Mouse (Mus musculus) CH12.LX (cell line): ENCODE measurements around the gene Zdhhc1. TPM values are rescaled to one million over a fixed set of nuclear protein-coding genes. Genes with fewer than 3 reads are reported as not detected.

ENCODE experiments used
- DNase-seq: peaks from one replicate; pipeline ENCODE4 v3.0.0-alpha.2; 2013; ENCODE audit errors: extremely low read depth
- H3K27ac ChIP-seq: 2 replicates; pipeline ENCODE4 v1.5.1; 2012; ENCODE audit warnings: low read depth, mild to moderate bottlenecking, control low read depth, moderate library complexity; ENCODE audit not compliant: insufficient read depth
- H3K27me3 ChIP-seq: replicated peaks from 2 replicates; pipeline ENCODE3; 2012; ENCODE audit warnings: inconsistent platforms
- H3K36me3 ChIP-seq, 2 experiments: replicated peaks in 1 of 2; 2 replicates each; pipeline versions ENCODE3 to v1.6.1; 2012; ENCODE audit warnings: inconsistent platforms in 1 of 2, low read length in 1 of 2, mild to moderate bottlenecking in 1 of 2, mixed read lengths in 1 of 2, moderate library complexity in 1 of 2; ENCODE audit not compliant: control insufficient read depth in 1 of 2, insufficient read depth in 1 of 2
- H3K4me1 ChIP-seq, 2 experiments: 2 replicates each; pipeline ENCODE4 v1.6.1; 2012; ENCODE audit warnings: inconsistent platforms in 1 of 2, moderate library complexity in 1 of 2; ENCODE audit not compliant: insufficient read depth in 2 of 2, control insufficient read depth in 1 of 2
- H3K4me2 ChIP-seq: 2 replicates; pipeline ENCODE4 v1.6.1; 2012; ENCODE audit warnings: low read depth, mild to moderate bottlenecking, control low read depth; ENCODE audit not compliant: poor library complexity, insufficient read depth, severe bottlenecking
- H3K4me3 ChIP-seq, 3 experiments: fragments of 150-350 bp in 1 of 3; sonication (generic) in 1 of 3; replicated peaks in 1 of 3; 2 replicates each; pipeline versions ENCODE3 to v1.5.1; 2011 to 2012; ENCODE audit warnings: low read depth in 2 of 3, low read length in 2 of 3, mild to moderate bottlenecking in 2 of 3, moderate library complexity in 2 of 3, control low read depth in 1 of 3, improper control_type of control experiment in 1 of 3, inconsistent platforms in 1 of 3, mixed read lengths in 1 of 3; ENCODE audit not compliant: poor library complexity in 1 of 3
- H3K79me2 ChIP-seq: replicated peaks from 2 replicates; pipeline ENCODE4 v1.6.1; 2012; ENCODE audit warnings: mild to moderate bottlenecking, moderate library complexity; ENCODE audit not compliant: control insufficient read depth, poor library complexity, insufficient read depth, severe bottlenecking; ENCODE audit errors: extremely low read depth
- H3K9ac ChIP-seq: 2 replicates; pipeline ENCODE4 v1.6.1; 2012; ENCODE audit warnings: low read depth, mild to moderate bottlenecking, control low read depth, moderate library complexity; ENCODE audit not compliant: insufficient read depth
- H3K9me3 ChIP-seq: replicated peaks from 2 replicates; pipeline ENCODE3; 2012; ENCODE audit warnings: low read length, inconsistent platforms, mixed read lengths
- BHLHE40 ChIP-seq: IDR thresholded peaks from 2 replicates; pipeline ENCODE4 v1.6.1; 2011; ENCODE audit warnings: mild to moderate bottlenecking, low read depth, low read length, improper control_type of control experiment
- CHD2 ChIP-seq: IDR thresholded peaks from 2 replicates; pipeline ENCODE4 v1.6.1; 2011; ENCODE audit warnings: low read length, improper control_type of control experiment
- E2F4 ChIP-seq: IDR thresholded peaks from 2 replicates; pipeline ENCODE4 v1.6.1; 2011; ENCODE audit warnings: low read depth, low read length, improper control_type of control experiment; ENCODE audit not compliant: insufficient replicate concordance
- ELF1 ChIP-seq: IDR thresholded peaks from 2 replicates; pipeline ENCODE4 v1.6.1; 2014; ENCODE audit warnings: low read depth, mild to moderate bottlenecking, inconsistent platforms, low read length, improper control_type of control experiment
- ETS1 ChIP-seq: conservative IDR thresholded peaks from 2 replicates; pipeline ENCODE4 v1.6.1; 2012; ENCODE audit warnings: low read depth, mild to moderate bottlenecking, inconsistent platforms, low read length, improper control_type of control experiment, moderate library complexity
- GABPA ChIP-seq: IDR thresholded peaks from 2 replicates; pipeline ENCODE4 v1.6.1; 2012; ENCODE audit warnings: low read depth, low read length, improper control_type of control experiment, inconsistent platforms; ENCODE audit not compliant: insufficient replicate concordance
- JUN ChIP-seq: IDR thresholded peaks from 2 replicates; pipeline ENCODE4 v1.6.1; 2011; ENCODE audit warnings: low read depth, mild to moderate bottlenecking, low read length, improper control_type of control experiment, moderate library complexity; ENCODE audit not compliant: insufficient read depth
- JUND ChIP-seq: conservative IDR thresholded peaks from 2 replicates; pipeline ENCODE4 v1.6.1; 2011; ENCODE audit warnings: low read depth, low read length, improper control_type of control experiment
- KAT2A ChIP-seq: IDR thresholded peaks from 2 replicates; pipeline ENCODE4 v1.6.1; 2012; ENCODE audit warnings: low read length, improper control_type of control experiment, inconsistent platforms; ENCODE audit not compliant: insufficient replicate concordance
- MAX ChIP-seq: IDR thresholded peaks from 2 replicates; pipeline ENCODE4 v1.6.1; 2011; ENCODE audit warnings: low read length, improper control_type of control experiment
- MEF2A ChIP-seq: IDR thresholded peaks from 2 replicates; pipeline ENCODE4 v1.6.1; 2014; ENCODE audit warnings: low read depth, mild to moderate bottlenecking, inconsistent platforms, low read length, improper control_type of control experiment, borderline replicate concordance
- MXI1 ChIP-seq: IDR thresholded peaks from 2 replicates; pipeline ENCODE4 v1.6.1; 2011; ENCODE audit warnings: mild to moderate bottlenecking, low read depth, low read length, improper control_type of control experiment
- MYC ChIP-seq: IDR thresholded peaks from 2 replicates; pipeline ENCODE4 v1.6.1; 2011; ENCODE audit warnings: low read depth, mild to moderate bottlenecking, improper control_type of control experiment, low read length
- NELFE ChIP-seq: IDR thresholded peaks from 2 replicates; pipeline ENCODE4 v1.6.1; 2011; ENCODE audit warnings: low read depth, low read length, improper control_type of control experiment
- PAX5 ChIP-seq: IDR thresholded peaks from 2 replicates; pipeline ENCODE4 v1.6.1; 2012; ENCODE audit warnings: low read length, inconsistent platforms, mixed read lengths
- POLR2AphosphoS2 ChIP-seq: IDR thresholded peaks from 2 replicates; pipeline ENCODE4 v1.6.1; 2011; ENCODE audit warnings: low read depth, low read length, improper control_type of control experiment
- RAD21 ChIP-seq: IDR thresholded peaks from 2 replicates; pipeline ENCODE4 v1.6.1; 2011; ENCODE audit warnings: low read depth, mild to moderate bottlenecking, low read length, improper control_type of control experiment, moderate library complexity
- TCF12 ChIP-seq: IDR thresholded peaks from 2 replicates; pipeline ENCODE4 v1.6.1; 2014; ENCODE audit warnings: low read depth, mild to moderate bottlenecking, inconsistent platforms, low read length, improper control_type of control experiment
- UBTF ChIP-seq: IDR thresholded peaks from 2 replicates; pipeline ENCODE4 v1.6.1; 2012; ENCODE audit warnings: low read depth, mild to moderate bottlenecking, inconsistent platforms, low read length, improper control_type of control experiment, moderate library complexity
- ZC3H11A ChIP-seq: IDR thresholded peaks from 2 replicates; pipeline ENCODE4 v1.6.1; 2012; ENCODE audit warnings: low read depth, mild to moderate bottlenecking, inconsistent platforms, low read length, improper control_type of control experiment
- ZMIZ1 ChIP-seq: IDR thresholded peaks from 2 replicates; pipeline ENCODE4 v1.6.1; 2012; ENCODE audit warnings: low read depth, mild to moderate bottlenecking, inconsistent platforms, low read length, improper control_type of control experiment
- dilution Hi-C: fragments of 300-500 bp; cut with MboI; formaldehyde crosslinking; loops from 2 replicates; pipeline ENCODE4 v1.14.3; 2020; ENCODE audit warnings: low sequenced_read_pairs; ENCODE audit not compliant: extremely low pct_unique_long_range_greater_than_20kb, extremely low pct_ligation_motif_present
- in situ Hi-C: fragments of 300-500 bp; cut with MboI; formaldehyde crosslinking; loops from 3 replicates; pipeline ENCODE4 v1.14.3; 2019; ENCODE audit warnings: low sequenced_read_pairs, low pct_ligation_motif_present, low pct_unique_long_range_greater_than_20kb, mixed read lengths
- polyA plus RNA-seq: library from polyadenylated mRNA; unstranded; fragments of >175 nt; gene quantifications from 2 replicates; pipeline ENCODE4 v1.2.1, GENCODE M21; 2012; ENCODE audit warnings: low read depth; ENCODE audit not compliant: insufficient read length
- total RNA-seq, 2 experiments: library from RNA; depleted of rRNA; stranded (reverse); fragments of 300-350 nt in 1 of 2; fragments of >200 nt in 1 of 2; gene quantifications; 2 replicates each; pipeline ENCODE4 v1.2.3; 2012 to 2014

The Zdhhc1 gene
- total and polyA plus RNA-seq, 3 experiments: 1.6 to 3.6 (median 2.6) TPM

DNA sequence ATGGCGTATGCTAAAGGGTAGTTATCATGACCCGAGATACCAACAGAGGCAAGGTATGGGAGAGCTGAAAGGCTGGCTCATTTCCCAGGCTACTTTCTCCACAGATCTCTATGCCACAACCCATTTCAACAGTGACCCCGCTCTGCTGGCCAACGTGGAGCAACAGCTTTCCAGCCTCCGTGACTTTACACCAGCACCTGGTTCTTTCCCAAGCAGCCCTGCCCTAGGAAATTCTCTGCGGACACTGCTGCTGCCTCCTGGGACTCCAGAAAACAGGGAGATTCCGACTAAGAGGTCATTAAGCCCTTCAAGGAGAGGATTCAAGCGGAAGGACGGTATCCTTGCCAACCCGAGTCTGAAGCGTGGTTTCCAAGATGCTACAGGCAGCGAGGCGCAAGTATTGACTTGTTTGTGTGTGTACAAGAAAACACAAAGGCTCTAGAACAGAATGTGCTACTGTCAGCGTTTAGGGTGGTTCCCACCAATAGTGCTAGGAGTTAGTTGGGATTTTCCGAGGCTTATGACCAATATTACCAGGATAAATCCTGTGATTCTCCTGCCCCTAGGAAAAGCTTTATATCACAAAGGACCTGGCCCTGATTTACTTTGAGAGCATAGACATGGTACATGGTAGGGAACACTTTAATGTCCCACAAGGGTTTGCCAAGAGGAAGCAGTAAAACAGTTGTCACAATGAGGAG is 44.6 kb downstream of the Zdhhc1 start:
- Histone ChIP-seq H3K4me2 (no peak overlapping the region), H3K36me3 (no peaks in the 10 kb centered on the region), H3K27ac (no peak overlapping the region), H3K9me3 (no peaks in the 10 kb centered on the region), H3K27me3 (no peaks in the 10 kb centered on the region), H3K4me3 (no peak overlapping the region), H3K4me1 (peaks cover 0 to 12% of the 10 kb centered on the region in 2 experiments; a peak in 2 of 4 replicates), H3K9ac (no peak overlapping the region)
- in situ Hi-C loops: no loop called here
- dilution Hi-C loops: no loop called here
- no peak for DNase-seq
- TF ChIP-seq KAT2A (no peak), JUND (no peak), TCF12 (no peak), E2F4 (no peak), MAX (no peak), GABPA (no peak), ZMIZ1 (no peak)
- TF ChIP-seq, all 38 proteins: peak for 0
- no peaks in the 10 kb centered on the region for H3K79me2 ChIP-seq

DNA sequence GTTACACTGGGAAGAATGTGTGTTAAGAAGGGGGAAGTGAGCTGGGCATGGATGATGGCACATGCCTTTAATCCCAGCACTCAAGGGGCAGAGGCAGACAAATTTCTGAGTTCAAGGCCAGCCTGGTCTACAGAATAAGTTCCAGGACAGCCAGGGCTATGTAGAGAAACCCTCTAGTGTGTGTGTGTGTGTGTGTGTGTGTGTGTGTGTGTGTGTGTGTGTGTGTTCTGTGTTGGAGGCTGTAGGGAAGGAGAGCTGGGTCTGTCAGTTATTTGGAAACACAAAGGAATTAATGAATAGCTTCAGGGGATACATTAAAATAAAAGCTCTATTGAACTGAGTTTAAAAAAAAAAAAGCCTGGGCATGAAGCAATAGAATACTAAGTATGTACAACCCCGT is 45.7 kb downstream of the Zdhhc1 start:
- no peaks in the 10 kb centered on the region for H3K79me2 ChIP-seq
- in situ Hi-C loops: no loop called here
- no peak overlapping the region for H3K9ac ChIP-seq
- H3K4me3 ChIP-seq: no peak overlapping the region
- dilution Hi-C loops: no loop called here
- DNase-seq: no peak
- no peaks in the 10 kb centered on the region for H3K9me3 ChIP-seq
- H3K4me2 ChIP-seq: no peak overlapping the region
- TF ChIP-seq ELF1 (no peak), JUN (no peak), KAT2A (no peak), BHLHE40 (no peak), RAD21 (no peak), MEF2A (no peak), UBTF (no peak), GABPA (no peak), PAX5 (no peak), NELFE (no peak), CHD2 (no peak), POLR2AphosphoS2 (no peak), ETS1 (no peak), TCF12 (no peak), MYC (no peak), MXI1 (no peak), ZC3H11A (no peak)
- H3K27me3 ChIP-seq: no peaks in the 10 kb centered on the region
- H3K27ac ChIP-seq: no peak overlapping the region
- peaks cover 2 to 18% of the 10 kb centered on the region in 2 experiments; a peak in 3 of 4 replicates for H3K4me1 ChIP-seq
- H3K36me3 ChIP-seq: no peaks in the 10 kb centered on the region
